Mouse (Mus musculus): ENCODE measurements at regions not wholly inside any gene's neighbourhood (a gene's known extent, or its start where the extent isn't known, plus 50 kb on each side); places are given as distances from the start of the nearest gene placed in this dataset.

GRCm38 (mm10) chr15:63667536-63667935 lies 177.4 kb downstream of the Gsdmc2 start:
- DNase-seq = no peak

- no peak for DNase-seq
These were observed 179.5 kb downstream of the Gsdmc2 start for GRCm38 (mm10) chr15:63665517-63665916.

GRCm38 (mm10) chr15:63664877-63665276 lies 180.1 kb downstream of the Gsdmc2 start:
- no peak for DNase-seq

- DNase-seq = no peak
These were observed 182.8 kb downstream of the Gsdmc2 start for GRCm38 (mm10) chr15:63662183-63662582.

GRCm38 (mm10) chr15:63658031-63658521 lies 186.9 kb downstream of the Gsdmc2 start:
- no peak for DNase-seq

- peak; percentile 76 for DNase-seq
These were observed 192.6 kb downstream of the Gsdmc2 start for GRCm38 (mm10) chr15:63652216-63652961.

- no peak for DNase-seq
These were observed 193.9 kb downstream of the Gsdmc2 start for GRCm38 (mm10) chr15:63651120-63651519.

GRCm38 (mm10) chr15:63648142-63648989 lies 196.6 kb downstream of the Gsdmc2 start:
- DNase-seq = no peak

GRCm38 (mm10) chr15:63624814-63625213 lies 220.2 kb downstream of the Gsdmc2 start:
- DNase-seq = no peak

- no peak for DNase-seq
These were observed 220.7 kb downstream of the Gsdmc2 start for GRCm38 (mm10) chr15:63624249-63624648.

GRCm38 (mm10) chr15:63616506-63617208 lies 228.3 kb downstream of the Gsdmc2 start:
- no peak for DNase-seq

- DNase-seq = no peak
These were observed 230.8 kb downstream of the Gsdmc2 start for GRCm38 (mm10) chr15:63614191-63614590.

GRCm38 (mm10) chr15:63613120-63613519 lies 231.9 kb downstream of the Gsdmc2 start:
- no peak for DNase-seq

GRCm38 (mm10) chr15:63611161-63611560 lies 233.8 kb downstream of the Gsdmc2 start:
- DNase-seq = peak; percentile 7

GRCm38 (mm10) chr15:63603100-63603714 lies 241.8 kb downstream of the Gsdmc2 start:
- DNase-seq = no peak

- peak; percentile 32 for DNase-seq
These were observed 243.4 kb downstream of the Gsdmc2 start for GRCm38 (mm10) chr15:63601543-63601942.

GRCm38 (mm10) chr15:63592758-63593463 lies 252.1 kb downstream of the Gsdmc2 start:
- DNase-seq = no peak

GRCm38 (mm10) chr15:63559293-63559692 lies 285.7 kb downstream of the Gsdmc2 start:
- no peak for DNase-seq

- DNase-seq = no peak
These were observed 286.3 kb downstream of the Gsdmc2 start for GRCm38 (mm10) chr15:63558691-63559090.

- no peak for DNase-seq
These were observed 287.2 kb downstream of the Gsdmc2 start for GRCm38 (mm10) chr15:63557816-63558215.

GRCm38 (mm10) chr15:63553597-63553996 lies 291.4 kb downstream of the Gsdmc2 start:
- DNase-seq = no peak
